Mouse (Mus musculus): ENCODE data around the gene Celsr1.
"Not testable (repeated sequence)": the region's sequence is repeated elsewhere in the genome, so short reads cannot be mapped to it uniquely, and the experiment has no call there.

Gene Celsr1

GRCm38 (mm10) chr15:86064191-86064849, 30.7 kb upstream of the Celsr1 start:
- no peak for DNase-seq

- DNase-seq = no peak
These were observed 28.4 kb upstream of the Celsr1 start for GRCm38 (mm10) chr15:86061848-86062481.

GRCm38 (mm10) chr15:86061221-86061620, 27.6 kb upstream of the Celsr1 start:
- no peak for DNase-seq

- DNase-seq = no peak
These were observed 27.0 kb upstream of the Celsr1 start for GRCm38 (mm10) chr15:86060581-86060980.

GRCm38 (mm10) chr15:86059835-86060380, 26.3 kb upstream of the Celsr1 start:
- no peak for DNase-seq

- DNase-seq = peak in 1 of 2 experiments; percentile 60
These were observed 25.6 kb upstream of the Celsr1 start for GRCm38 (mm10) chr15:86058931-86059834.

GRCm38 (mm10) chr15:86058394-86058915, 24.9 kb upstream of the Celsr1 start:
- DNase-seq = peak; percentile 86 to 93

GRCm38 (mm10) chr15:86057908-86058307, 24.3 kb upstream of the Celsr1 start:
- no peak for DNase-seq

GRCm38 (mm10) chr15:86057413-86057812, 23.8 kb upstream of the Celsr1 start, which contains the start of gene Gramd4:
Gene Gramd4, plus strand, starts transcription at chr15:86057695.
- DNase-seq = no peak

- DNase-seq = peak in 1 of 2 experiments; percentile 72
These were observed 22.7 kb upstream of the Celsr1 start for GRCm38 (mm10) chr15:86056221-86056760.

- not testable (repeated sequence) for DNase-seq
These were observed 21.3 kb upstream of the Celsr1 start for GRCm38 (mm10) chr15:86054861-86055260.

- peak; percentile 79 to 92 for DNase-seq
These were observed 20.4 kb upstream of the Celsr1 start for GRCm38 (mm10) chr15:86053890-86054536.

- peak in 1 of 2 experiments; percentile 59 for DNase-seq
These were observed 18.4 kb upstream of the Celsr1 start for GRCm38 (mm10) chr15:86051878-86052478.

- DNase-seq = no peak
These were observed 17.6 kb upstream of the Celsr1 start for GRCm38 (mm10) chr15:86051152-86051551.

- no peak for DNase-seq
These were observed 16.7 kb upstream of the Celsr1 start for GRCm38 (mm10) chr15:86050170-86050743.

GRCm38 (mm10) chr15:86049510-86049909, 15.9 kb upstream of the Celsr1 start:
- no peak for DNase-seq

GRCm38 (mm10) chr15:86042364-86042763, 8.8 kb upstream of the Celsr1 start:
- no peak for DNase-seq

GRCm38 (mm10) chr15:86041421-86041820, 7.8 kb upstream of the Celsr1 start:
- no peak for DNase-seq

GRCm38 (mm10) chr15:86038802-86039201, 5.2 kb upstream of the Celsr1 start:
- peak; percentile 51 to 78 for DNase-seq

GRCm38 (mm10) chr15:86035913-86036312, 2.3 kb upstream of the Celsr1 start:
- no peak for DNase-seq

GRCm38 (mm10) chr15:86034781-86035360, 1.3 kb upstream of the Celsr1 start:
- peak in 1 of 2 experiments; percentile 49 for DNase-seq

Measured in kidney, postnatal 36 days (tissue).